Mouse (Mus musculus) liver, embryonic 16.5 days (tissue): ENCODE data around the gene Otub2. TPM values are rescaled to one million over a fixed set of nuclear protein-coding genes. Genes with fewer than 3 reads are reported as not detected.

Source experiments
- ATAC-seq: fragments of 200-750 bp; cut with Nextera tagmentation; 2 replicates; pipeline ENCODE4 v1.8.0; 2017; ENCODE audit warnings: low read depth, mild to moderate bottlenecking, moderate number of reproducible peaks, moderate library complexity
- H3K27ac ChIP-seq: fragments of 300-500 bp; sonication (generic); 2 replicates; pipeline ENCODE4 v1.5.1; 2014; ENCODE audit warnings: mild to moderate bottlenecking, low read length
- H3K27me3 ChIP-seq: fragments of 300-500 bp; sonication (generic); 2 replicates; pipeline ENCODE4 v1.6.1; 2014; ENCODE audit warnings: low read depth, low read length, mixed read lengths; ENCODE audit not compliant: control insufficient read depth, insufficient read depth
- H3K36me3 ChIP-seq: fragments of 300-500 bp; sonication (generic); 2 replicates; pipeline ENCODE4 v1.6.1; 2014; ENCODE audit warnings: mild to moderate bottlenecking; ENCODE audit not compliant: control insufficient read depth, insufficient read depth
- H3K4me1 ChIP-seq: fragments of 300-500 bp; sonication (generic); 2 replicates; pipeline ENCODE4 v1.6.1; 2014; ENCODE audit warnings: low read depth, low read length, mixed read lengths; ENCODE audit not compliant: control insufficient read depth
- H3K4me2 ChIP-seq: fragments of 300-500 bp; sonication (generic); 2 replicates; pipeline ENCODE4 v1.6.1; 2014; ENCODE audit warnings: low read depth, low read length, mixed read lengths
- H3K4me3 ChIP-seq: fragments of 300-500 bp; sonication (generic); 2 replicates; pipeline ENCODE4 v1.5.1; 2014; ENCODE audit warnings: low read depth, mild to moderate bottlenecking, low read length
- H3K9ac ChIP-seq: fragments of 300-500 bp; sonication (generic); 2 replicates; pipeline ENCODE4 v1.6.1; 2014; ENCODE audit warnings: low read depth, low read length
- H3K9me3 ChIP-seq: fragments of 300-500 bp; sonication (generic); replicated peaks from 2 replicates; pipeline ENCODE4 v1.6.1; 2016; ENCODE audit warnings: low read length; ENCODE audit not compliant: control insufficient read depth
- WGBS: fragments of 180-500 bp; shearing (Covaris S2); extraction: QIAGEN DNeasy Blood & Tissue Kit; methylation state at CpG from one replicate; pipeline ENCODE4 v1.1.7; 2014; ENCODE audit not compliant: insufficient replicate concordance; 5-methylcytosine and 5-hydroxymethylcytosine counted together
- polyA plus RNA-seq: library from polyadenylated mRNA; unstranded; fragments of >200 nt; fragmentation: Nextera tagmentation; extraction: Ambion mirVana; gene quantifications from 2 replicates; pipeline ENCODE4 v1.2.1, GENCODE M21; 2015

Otub2 gene
- polyA plus RNA-seq, 1 experiment from 2014 or later: 31.4 TPM

DNA sequence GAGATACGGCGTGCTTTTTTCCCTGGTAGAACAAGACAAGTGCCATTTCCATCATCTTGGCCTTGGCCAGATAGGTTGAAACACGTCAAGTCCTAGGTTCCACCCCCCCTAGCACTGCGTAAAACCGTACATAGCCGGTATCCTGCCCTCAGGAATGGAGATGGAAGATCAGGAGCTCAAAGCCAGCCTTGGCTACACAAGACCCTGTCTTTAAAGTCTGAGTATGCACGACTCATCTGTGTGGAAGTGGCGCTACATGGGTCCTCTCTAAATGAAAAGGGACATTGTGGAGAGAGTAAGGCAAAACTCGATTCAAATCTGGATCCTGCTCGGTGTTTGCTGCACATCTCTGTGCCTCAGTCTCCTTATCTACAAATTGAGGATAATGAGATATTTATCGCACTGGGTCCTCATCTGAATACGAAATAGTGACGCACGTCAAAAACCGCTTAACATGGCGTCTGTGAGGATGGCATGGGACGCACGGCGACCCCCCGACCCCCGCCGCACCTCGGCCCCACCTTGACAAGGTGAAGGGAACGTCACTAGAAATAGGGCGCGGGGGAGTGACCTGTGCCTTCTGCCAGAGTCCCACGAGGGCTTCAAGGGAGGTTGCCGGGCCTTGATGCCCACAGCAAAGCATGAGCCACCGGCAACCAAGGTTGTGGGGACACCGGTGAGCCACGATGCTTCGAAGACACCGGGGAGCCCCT lies 36.7 kb downstream of the Otub2 start:
- Histone ChIP-seq H3K27ac (peak overlapping the region; percentile 48; the same call in 1 of the 2 replicates), H3K36me3 (peaks cover 8% of the 10 kb centered on the region), H3K27me3 (no peaks in the 10 kb centered on the region), H3K9me3 (peaks cover 2% of the 10 kb centered on the region; the same call in 1 of the 2 replicates), H3K4me2 (peak overlapping the region; percentile 95), H3K4me3 (peak overlapping the region; percentile 98), H3K9ac (peak overlapping the region; percentile 91), H3K4me1 (peaks cover 23% of the 10 kb centered on the region)
- 7% methylated on average over 33 of the region's 33 CpGs for WGBS
- ATAC-seq: no peak

DNA sequence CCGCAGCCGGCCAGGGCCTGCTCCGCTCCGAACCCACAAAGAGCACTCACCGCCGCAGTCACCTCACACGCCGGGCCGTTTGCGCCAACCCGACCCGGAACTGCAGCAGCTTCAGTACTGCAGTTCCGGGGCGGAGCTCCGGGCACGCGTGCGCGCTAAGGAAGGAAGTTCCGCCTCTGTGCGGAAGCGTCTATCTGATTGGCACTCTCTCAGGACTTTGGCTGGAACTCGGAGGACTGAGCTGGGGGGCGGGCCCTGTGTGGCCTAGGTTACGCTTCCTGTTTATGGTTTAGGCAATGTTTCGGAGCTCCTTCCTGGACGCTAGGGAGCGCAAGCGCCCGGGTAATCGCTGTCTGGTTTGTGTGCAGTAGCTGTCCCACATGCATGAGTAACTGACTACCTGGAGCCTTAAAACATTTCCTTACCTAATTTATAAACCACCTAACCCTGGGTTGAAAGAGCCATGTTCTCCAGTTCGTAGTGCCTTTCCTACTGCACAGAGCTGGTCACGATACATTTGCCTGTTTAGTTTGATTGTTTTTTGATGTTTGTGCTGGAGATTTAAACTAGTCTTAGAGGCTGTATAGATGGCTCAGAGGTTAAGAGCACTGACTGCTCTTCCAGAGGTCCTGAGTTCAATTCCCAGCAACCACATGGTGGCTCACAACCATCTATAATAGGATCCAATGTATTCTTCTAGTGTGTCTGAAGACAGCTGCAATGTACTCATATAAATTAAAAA lies 37.4 kb downstream of the Otub2 start, which contains the start of gene Ddx24:
Gene Ddx24 (minus strand): TSS at position 102 of the 742 bp plus-strand sequence.
- Histone ChIP-seq H3K36me3 (peaks cover 8% of the 10 kb centered on the region), H3K4me2 (peak within 1 kb of the TSS; percentile 95), H3K9ac (peak within 1 kb of the TSS; percentile 91), H3K4me1 (peaks cover 23% of the 10 kb centered on the region), H3K9me3 (peaks cover 2% of the 10 kb centered on the region; the same call in 1 of the 2 replicates), H3K4me3 (peak within 1 kb of the TSS; percentile 98), H3K27ac (peak within 1 kb of the TSS; percentile 51), H3K27me3 (no peaks in the 10 kb centered on the region)
- peak; percentile 100 for ATAC-seq
- WGBS: 1% methylated on average over 33 of the region's 33 CpGs

DNA sequence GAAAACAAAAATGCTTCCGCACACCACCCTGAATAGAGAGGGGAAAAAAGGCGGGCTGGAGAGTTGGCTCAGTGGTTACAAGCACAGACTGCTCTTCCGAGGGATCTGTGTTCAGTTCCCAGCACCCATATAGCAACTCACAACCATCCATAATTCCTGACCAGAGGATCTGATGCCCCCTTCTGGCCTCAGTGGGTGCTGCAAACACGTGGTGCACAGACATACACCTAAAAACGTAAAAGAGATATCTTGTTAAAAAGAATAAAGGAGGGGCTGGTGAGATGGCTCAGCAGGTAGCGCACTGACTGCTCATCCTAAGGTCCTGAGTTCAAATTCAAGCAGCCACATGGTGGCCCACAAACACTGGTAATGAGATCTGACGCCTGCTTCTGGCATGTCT lies 38.2 kb downstream of the Otub2 start:
- no peaks in the 10 kb centered on the region for H3K27me3 ChIP-seq
- WGBS: 86% methylated on average over 7 of the region's 7 CpGs
- peaks cover 8% of the 10 kb centered on the region for H3K36me3 ChIP-seq
- peaks cover 19% of the 10 kb centered on the region for H3K4me1 ChIP-seq
- no peak overlapping the region for H3K4me3 ChIP-seq
- peaks cover 2% of the 10 kb centered on the region; the same call in 1 of the 2 replicates for H3K9me3 ChIP-seq
- no peak for ATAC-seq
- H3K27ac ChIP-seq: no peak overlapping the region
- no peak overlapping the region for H3K4me2 ChIP-seq
- H3K9ac ChIP-seq: no peak overlapping the region

DNA sequence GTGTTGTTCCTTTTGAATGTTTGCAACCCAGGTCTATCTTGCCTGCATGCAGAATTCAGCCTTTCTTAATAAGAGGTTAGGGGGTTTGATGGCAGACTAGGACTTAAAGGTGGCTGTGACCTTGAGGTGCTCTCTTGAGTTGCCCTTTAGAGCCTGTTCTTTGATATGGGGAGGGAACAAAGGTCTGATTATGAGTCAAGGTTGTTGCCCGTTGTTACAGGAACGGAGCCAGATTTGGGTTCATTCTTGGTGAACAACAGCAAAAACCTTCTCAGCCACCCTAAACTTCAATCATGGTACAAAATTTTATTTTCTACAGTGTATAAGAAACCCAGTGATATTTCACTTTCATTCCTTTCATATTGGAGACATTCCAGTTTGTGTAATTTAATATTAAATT lies 44.9 kb downstream of the Otub2 start:
- no peaks in the 10 kb centered on the region for H3K4me1 ChIP-seq
- ATAC-seq: no peak
- H3K9ac ChIP-seq: no peak overlapping the region
- no peaks in the 10 kb centered on the region for H3K36me3 ChIP-seq
- no peaks in the 10 kb centered on the region for H3K27me3 ChIP-seq
- H3K9me3 ChIP-seq: no peaks in the 10 kb centered on the region
- 73% methylated on average over 2 of the region's 2 CpGs for WGBS
- H3K4me2 ChIP-seq: no peak overlapping the region
- no peak overlapping the region for H3K4me3 ChIP-seq
- H3K27ac ChIP-seq: no peak overlapping the region

DNA sequence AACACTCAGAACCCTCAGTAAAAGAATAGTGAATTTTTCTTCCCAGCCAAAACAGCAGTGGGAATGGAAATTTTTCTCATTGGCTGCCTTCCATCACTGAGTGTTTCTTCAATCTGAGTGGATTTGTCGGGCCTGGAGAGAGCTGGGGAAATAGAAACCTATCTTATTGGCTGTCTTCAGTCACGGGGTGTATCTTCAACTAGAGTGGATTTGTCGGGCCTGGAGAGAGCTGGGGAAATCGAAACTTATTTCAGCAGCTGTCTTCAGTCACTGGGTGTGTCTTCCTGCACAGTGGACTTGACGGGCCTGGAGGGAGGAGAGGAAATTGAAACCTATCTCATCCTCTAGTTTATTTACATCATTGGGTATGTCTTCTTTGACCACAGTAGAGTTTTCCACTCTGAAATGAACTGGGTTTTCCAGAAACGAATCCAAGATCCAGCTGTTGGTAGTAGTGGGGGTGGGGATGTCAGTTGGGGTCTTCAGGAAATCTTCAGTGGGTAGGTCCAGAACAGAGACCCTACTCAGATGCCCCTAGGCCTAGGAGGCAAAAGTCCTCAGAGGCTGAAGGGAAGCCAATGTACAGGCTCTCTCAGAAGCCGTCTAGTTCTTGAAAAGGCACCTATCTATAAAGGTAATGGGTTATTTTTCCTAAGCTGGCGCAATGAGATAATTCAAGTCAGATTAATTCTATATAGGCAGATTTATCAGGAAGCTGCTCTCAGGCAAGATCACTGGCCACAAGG lies 45.7 kb downstream of the Otub2 start, which contains the start of gene Ifi27:
Gene Ifi27 (plus strand): TSS at position 226 of the 746 bp plus-strand sequence.
- peak; percentile 89 for ATAC-seq
- Histone ChIP-seq H3K27ac (no peak within 1 kb of the TSS), H3K4me3 (peak within 1 kb of the TSS; percentile 14; the same call in 1 of the 2 replicates), H3K36me3 (no peaks in the 10 kb centered on the region), H3K9ac (no peak within 1 kb of the TSS), H3K4me2 (peak within 1 kb of the TSS; percentile 33; the same call in 1 of the 2 replicates), H3K27me3 (no peaks in the 10 kb centered on the region), H3K9me3 (no peaks in the 10 kb centered on the region), H3K4me1 (no peaks in the 10 kb centered on the region)
- WGBS: 36% methylated on average over 8 of the region's 8 CpGs

DNA sequence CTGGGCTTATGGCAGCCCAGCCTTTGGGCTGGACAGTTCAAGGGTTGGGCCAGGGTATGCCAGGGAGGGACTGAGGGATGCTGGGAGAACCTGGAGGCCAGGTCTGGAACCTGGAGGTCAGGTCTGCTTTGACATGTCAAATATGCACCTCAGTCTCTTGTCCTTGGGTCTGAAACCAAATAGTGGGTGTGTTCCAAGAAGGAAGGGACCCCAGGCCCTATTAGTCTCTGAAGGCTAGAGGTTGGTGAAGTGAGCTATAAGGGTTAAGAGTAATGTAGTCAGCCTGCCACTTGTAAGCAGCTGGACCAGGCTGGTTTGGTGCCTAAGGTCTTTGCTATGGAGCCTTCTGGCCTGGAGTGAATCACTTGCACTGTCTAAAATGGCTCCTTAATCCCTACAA lies 46.4 kb downstream of the Otub2 start:
- no peak overlapping the region for H3K9ac ChIP-seq
- no peaks in the 10 kb centered on the region for H3K9me3 ChIP-seq
- no peaks in the 10 kb centered on the region for H3K4me1 ChIP-seq
- no peak overlapping the region for H3K27ac ChIP-seq
- no peak for ATAC-seq
- no peaks in the 10 kb centered on the region for H3K27me3 ChIP-seq
- H3K4me2 ChIP-seq: no peak overlapping the region
- H3K4me3 ChIP-seq: no peak overlapping the region
- no peaks in the 10 kb centered on the region for H3K36me3 ChIP-seq

DNA sequence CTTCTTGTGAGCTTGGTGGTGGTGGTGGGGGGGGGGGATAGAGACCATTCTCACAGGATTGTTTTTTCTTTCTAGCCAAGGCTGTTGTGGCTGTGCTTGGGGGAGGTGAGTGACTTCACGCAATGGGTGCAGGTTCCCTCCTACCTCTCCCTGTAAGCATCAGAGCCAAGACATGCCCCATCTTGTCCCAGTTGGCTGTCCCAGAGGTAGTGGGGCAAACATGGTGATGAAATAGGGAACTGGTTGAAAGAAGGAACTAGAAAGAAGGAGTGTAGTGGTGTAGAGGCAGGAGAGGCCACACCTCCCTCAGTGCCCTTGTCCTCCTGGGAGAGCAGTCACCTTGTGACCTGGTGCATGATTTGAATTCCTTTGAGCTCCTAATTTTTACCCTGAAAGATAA lies 49.1 kb downstream of the Otub2 start:
- H3K9ac ChIP-seq: no peak overlapping the region
- WGBS: 79% methylated on average over 1 of the region's 1 CpGs
- H3K4me1 ChIP-seq: no peaks in the 10 kb centered on the region
- H3K4me3 ChIP-seq: no peak overlapping the region
- H3K4me2 ChIP-seq: no peak overlapping the region
- no peak for ATAC-seq
- H3K27me3 ChIP-seq: no peaks in the 10 kb centered on the region
- H3K9me3 ChIP-seq: no peaks in the 10 kb centered on the region
- H3K27ac ChIP-seq: no peak overlapping the region
- no peaks in the 10 kb centered on the region for H3K36me3 ChIP-seq

DNA sequence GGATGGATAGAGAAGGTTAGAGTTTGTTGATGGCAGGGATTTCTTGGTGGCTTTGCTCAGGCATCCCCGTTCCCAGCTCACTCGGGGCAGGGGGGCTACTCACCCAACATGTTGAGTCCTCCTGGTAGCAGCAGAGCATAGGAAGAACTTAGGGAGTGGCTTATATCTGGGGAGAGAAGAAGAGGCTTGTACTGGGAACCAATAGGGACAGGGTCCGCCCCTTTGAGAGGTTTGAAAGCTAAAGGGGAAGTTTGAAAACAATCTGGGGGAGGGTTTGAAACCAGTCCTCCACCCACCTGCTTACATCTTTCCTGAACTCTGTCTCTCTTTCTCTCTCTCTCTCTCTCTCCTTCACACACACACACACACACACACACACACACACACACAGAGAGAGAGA lies 55.0 kb downstream of the Otub2 start, which contains the start of gene Ifi27l2a:
Gene Ifi27l2a (minus strand): TSS at position 157 of the 400 bp plus-strand sequence.
- Histone ChIP-seq H3K4me2 (no peak within 1 kb of the TSS), H3K36me3 (no peaks in the 10 kb centered on the region), H3K27me3 (no peaks in the 10 kb centered on the region), H3K27ac (no peak within 1 kb of the TSS), H3K4me3 (no peak within 1 kb of the TSS), H3K4me1 (no peaks in the 10 kb centered on the region), H3K9ac (no peak within 1 kb of the TSS), H3K9me3 (no peaks in the 10 kb centered on the region)
- ATAC-seq: peak; percentile 13; the same call in 1 of the 2 replicates
- 47% methylated on average over 3 of the region's 3 CpGs for WGBS
